Mouse (Mus musculus) gastrocnemius, adult 2 months (tissue): ENCODE data around the gene Ryr1. TPM values are rescaled to one million over a fixed set of nuclear protein-coding genes. Genes with fewer than 3 reads are reported as not detected.

Experiments
- DNase-seq: peaks from one replicate; pipeline ENCODE4 v3.0.0; 2022
- H3K27ac ChIP-seq: fragments of 200-600 bp; 2 replicates; pipeline ENCODE4 v1.8.1; 2022; ENCODE audit warnings: mild to moderate bottlenecking
- H3K4me3 ChIP-seq: fragments of 200-600 bp; 2 replicates; pipeline ENCODE4 v1.8.1; 2022; ENCODE audit warnings: mild to moderate bottlenecking, moderate library complexity
- CTCF ChIP-seq: fragments of 200-600 bp; IDR thresholded peaks from 2 replicates; pipeline ENCODE4 v1.8.1; 2022; ENCODE audit warnings: antibody characterized with exemption, mild to moderate bottlenecking, moderate library complexity
- intact Hi-C: fragments of 180-260 bp; cut with DNase I; formaldehyde crosslinking; loops from one replicate; pipeline ENCODE4 v1.15.1; 2025
- microRNA-seq: library from miRNA; unstranded; fragments of <30 nt; microRNA quantifications from one replicate; pipeline ENCODE4 v1.2.0, GENCODE M21; 2021
- total RNA-seq, 2 experiments: library from RNA; stranded (reverse); gene quantifications; 2 replicates each; pipeline ENCODE4 v1.2.3; 2021

The Ryr1 gene
- total RNA-seq, 2 experiments from 2014 or later: 1,499 to 2,077 TPM

GRCm38 (mm10) chr7:28953476-28954376 is 171.3 kb downstream of the Ryr1 start:
- Histone ChIP-seq H3K4me3 (no peak overlapping the region), H3K27ac (peak overlapping the region; percentile 92)
- no peak for DNase-seq
- intact Hi-C loops: no loop called here
- no peak for TF ChIP-seq CTCF

Small RNA genes within 50 kb of the gene (microRNA-seq; reads per million reads assigned to microRNA genes)
- gene Gm44408 (not detected), gene Mir1963 (3.6 reads per million)

Other genes starting within 250 kb of the Ryr1 start
- under 1 TPM; 0.15 to 0.28 TPM for gene Capn12, start 243.8 kb downstream of the Ryr1 start, total RNA-seq
- 10 to 100 TPM; 27.1 to 40.2 TPM for gene Actn4, start 162.8 kb downstream of the Ryr1 start, total RNA-seq
- 100 to 1,000 TPM; 122 to 141 TPM for gene Eif3k, start 143.3 kb downstream of the Ryr1 start, total RNA-seq
- under 1 TPM; 0.25 to 0.33 TPM for gene Map4k1, start 143.1 kb downstream of the Ryr1 start, total RNA-seq
- under 1 TPM; 0.61 to 0.84 TPM for gene Rasgrp4, start 9.7 kb upstream of the Ryr1 start, total RNA-seq
- gene Fam98c, start 31.1 kb upstream of the Ryr1 start, total RNA-seq: 10 to 100 TPM; 10.2 to 11.5 TPM
- under 1 TPM; 0.14 to 0.20 TPM for gene Ggn, start 45.0 kb upstream of the Ryr1 start, total RNA-seq
- gene Spred3, start 45.2 kb upstream of the Ryr1 start, total RNA-seq: 1 to 10 TPM; 1.0 to 1.6 TPM
- 100 to 1,000 TPM; 142 to 228 TPM for gene Psmd8, start 55.5 kb upstream of the Ryr1 start, total RNA-seq
- under 1 TPM; 0.08 to 0.23 TPM for gene Catsperg1, start 88.9 kb upstream of the Ryr1 start, total RNA-seq
- gene Kcnk6, start 107.3 kb upstream of the Ryr1 start, total RNA-seq: 1 to 10 TPM in 1 of 2 experiments, under 1 TPM in 1; 0.61 to 1.4 TPM
- 10 to 100 TPM; 35.9 to 46.6 TPM for gene Yif1b, start 113.2 kb upstream of the Ryr1 start, total RNA-seq
- gene 2200002D01Rik, start 123.3 kb upstream of the Ryr1 start, total RNA-seq: under 1 TPM; 0.64 to 0.81 TPM
- gene Spint2, start 156.7 kb upstream of the Ryr1 start, total RNA-seq: 1 to 10 TPM; 4.7 to 6.0 TPM
- gene Ppp1r14a, start 164.1 kb upstream of the Ryr1 start, total RNA-seq: 1 to 10 TPM; 3.8 to 4.5 TPM
- gene Dpf1, start 178.8 kb upstream of the Ryr1 start, total RNA-seq: 1 to 10 TPM in 1 of 2 experiments, under 1 TPM in 1; 0.86 to 2.6 TPM